Mouse (Mus musculus): Measurements from ENCODE around the gene Dlat. TPM values are rescaled to one million over a fixed set of nuclear protein-coding genes. Genes with fewer than 3 reads are reported as not detected.
A peak's percentile ranks its signal among the peaks of the same experiment; 100 is the strongest.

Gene Dlat
- polyA plus RNA-seq (2012; rRNA removed): 4.9 and 5.2 TPM in 2 replicates

DNA sequence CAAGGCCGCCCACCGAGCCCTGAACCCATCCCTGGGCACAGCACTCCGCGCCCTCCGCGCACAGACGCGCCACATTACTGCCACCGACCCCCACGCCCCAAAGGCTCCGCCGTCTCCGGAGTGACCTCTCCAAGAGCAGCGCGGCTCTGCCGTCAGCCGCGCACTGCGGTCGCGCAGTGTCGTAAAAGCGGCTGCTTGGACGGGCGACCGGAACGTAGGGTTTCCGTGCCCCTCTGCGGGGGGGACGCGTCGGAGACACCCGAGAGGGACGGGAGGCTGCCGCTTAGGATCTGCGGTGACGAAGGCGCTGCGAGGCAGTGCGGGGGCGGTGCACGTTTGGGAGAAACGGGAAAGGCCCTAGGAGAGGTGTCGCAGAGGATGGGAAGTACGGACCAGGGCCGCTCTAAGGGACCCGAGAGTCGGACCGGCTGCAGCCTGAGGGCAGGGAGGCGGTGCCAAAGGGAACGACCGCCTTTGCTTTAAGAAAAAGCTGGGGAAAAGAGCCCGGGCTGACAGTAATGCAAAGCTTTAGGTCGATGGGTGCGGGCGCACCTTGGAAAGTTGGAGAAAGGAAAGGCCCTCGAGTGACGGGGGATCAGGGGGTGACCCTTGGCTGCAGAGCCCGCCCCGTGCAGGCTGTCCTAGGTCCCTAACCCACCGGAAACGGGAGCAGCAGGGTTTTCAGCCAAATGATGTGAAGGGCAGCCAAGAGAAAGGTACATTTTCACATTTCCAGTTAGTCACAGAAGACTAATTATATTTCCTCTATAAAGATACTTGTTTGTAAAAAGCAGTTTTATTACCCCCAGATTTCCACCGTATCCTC lies at the start of gene Dlat:
Gene Dlat (minus strand): TSS at position 389 of the 826 bp plus-strand sequence.
- Histone ChIP-seq H3K4me3 (ENCODE audit: extremely low read depth, insufficient read depth, insufficient read length) (peak within 1 kb of the TSS; percentile 98), H3K27me3 (ENCODE audit: control insufficient read depth, insufficient read depth, low read length) (no peaks in the 10 kb centered on the region), H3K27ac (ENCODE audit: insufficient read depth, low read length) (peak within 1 kb of the TSS; percentile 65), H3K36me3 (ENCODE audit: control insufficient read depth, insufficient read depth, low read length) (peaks cover 3% of the 10 kb centered on the region; the same call in 1 of the 2 replicates), H3K4me1 (ENCODE audit: control insufficient read depth, insufficient read depth, insufficient read length) (peaks cover 6% of the 10 kb centered on the region)
- peak; percentile 49; the same call in 1 of the 2 replicates for TF ChIP-seq POLR2A (IDR thresholded peaks at IDR 0.05; ENCODE audit: low read depth, low read length)
- no peak for TF ChIP-seq CTCF (IDR thresholded peaks at IDR 0.05; ENCODE audit: extremely low read depth, insufficient read depth, insufficient read length, insufficient replicate concordance)
- WGBS: under 1% methylated on average over 63 of the region's 63 CpGs
- peak; percentile 52 to 84 for DNase-seq (ENCODE audit: low read depth in 1 of 2, low spot score in 2 of 2)

DNA sequence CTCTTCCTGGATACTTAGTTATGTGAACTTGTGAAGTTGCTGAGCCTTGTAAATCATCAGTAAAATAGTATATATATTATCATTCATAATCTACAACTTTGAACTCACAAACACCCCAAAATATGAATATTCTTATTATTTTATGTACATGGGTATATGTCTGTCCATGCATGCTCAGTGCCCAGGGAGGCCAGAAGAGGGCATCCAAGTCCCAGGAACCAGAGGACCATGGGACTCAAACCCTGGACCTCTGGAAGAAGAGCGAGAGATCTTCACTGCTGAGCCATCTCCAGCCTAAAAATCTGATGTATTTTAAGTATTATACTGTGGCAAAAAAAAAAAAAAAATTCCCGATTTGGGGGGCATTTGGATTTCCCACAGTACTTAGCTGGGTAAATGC lies 49.5 kb upstream of the Dlat start:
- no peak for DNase-seq (ENCODE audit: low read depth in 1 of 2, low spot score in 2 of 2)
- H3K27me3 ChIP-seq (ENCODE audit: control insufficient read depth, insufficient read depth, low read length): no peaks in the 10 kb centered on the region
- H3K4me3 ChIP-seq (ENCODE audit: extremely low read depth, insufficient read depth, insufficient read length): no peak overlapping the region
- WGBS: 44% methylated on average over 2 of the region's 2 CpGs
- TF ChIP-seq POLR2A (IDR thresholded peaks at IDR 0.05; ENCODE audit: low read depth, low read length) (no peak), CTCF (IDR thresholded peaks at IDR 0.05; ENCODE audit: extremely low read depth, insufficient read depth, insufficient read length, insufficient replicate concordance) (no peak)
- no peaks in the 10 kb centered on the region for H3K36me3 ChIP-seq (ENCODE audit: control insufficient read depth, insufficient read depth, low read length)
- H3K4me1 ChIP-seq (ENCODE audit: control insufficient read depth, insufficient read depth, insufficient read length): no peaks in the 10 kb centered on the region
- no peak overlapping the region for H3K27ac ChIP-seq (ENCODE audit: insufficient read depth, low read length)

DNA sequence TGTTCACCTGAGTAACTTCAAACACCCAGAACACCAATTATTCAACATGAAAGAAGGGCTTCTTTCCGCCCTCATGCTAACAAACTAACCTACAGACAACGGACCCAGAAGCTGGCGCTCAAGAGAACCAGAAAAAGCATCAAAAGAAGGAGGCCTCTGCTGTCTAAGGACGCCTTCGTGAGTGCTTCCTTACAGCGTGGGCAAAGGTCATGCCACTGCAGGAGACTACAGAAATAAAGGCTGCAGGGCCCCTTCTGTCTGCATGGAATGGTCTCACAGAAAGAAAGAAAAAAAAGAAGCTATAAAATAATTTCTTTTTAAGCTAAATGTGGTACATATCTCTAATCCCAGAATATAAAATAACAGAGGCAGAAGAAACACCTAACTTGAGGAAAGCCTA lies 45.3 kb upstream of the Dlat start:
- H3K4me3 ChIP-seq (ENCODE audit: extremely low read depth, insufficient read depth, insufficient read length): no peak overlapping the region
- DNase-seq (ENCODE audit: low read depth in 1 of 2, low spot score in 2 of 2): no peak
- no peaks in the 10 kb centered on the region for H3K4me1 ChIP-seq (ENCODE audit: control insufficient read depth, insufficient read depth, insufficient read length)
- WGBS: 88% methylated on average over 6 of the region's 6 CpGs
- TF ChIP-seq CTCF (IDR thresholded peaks at IDR 0.05; ENCODE audit: extremely low read depth, insufficient read depth, insufficient read length, insufficient replicate concordance): no peak
- TF ChIP-seq POLR2A (IDR thresholded peaks at IDR 0.05; ENCODE audit: low read depth, low read length): no peak
- H3K27me3 ChIP-seq (ENCODE audit: control insufficient read depth, insufficient read depth, low read length): peaks cover 2% of the 10 kb centered on the region; the same call in 1 of the 2 replicates
- H3K27ac ChIP-seq (ENCODE audit: insufficient read depth, low read length): no peak overlapping the region
- no peaks in the 10 kb centered on the region for H3K36me3 ChIP-seq (ENCODE audit: control insufficient read depth, insufficient read depth, low read length)

DNA sequence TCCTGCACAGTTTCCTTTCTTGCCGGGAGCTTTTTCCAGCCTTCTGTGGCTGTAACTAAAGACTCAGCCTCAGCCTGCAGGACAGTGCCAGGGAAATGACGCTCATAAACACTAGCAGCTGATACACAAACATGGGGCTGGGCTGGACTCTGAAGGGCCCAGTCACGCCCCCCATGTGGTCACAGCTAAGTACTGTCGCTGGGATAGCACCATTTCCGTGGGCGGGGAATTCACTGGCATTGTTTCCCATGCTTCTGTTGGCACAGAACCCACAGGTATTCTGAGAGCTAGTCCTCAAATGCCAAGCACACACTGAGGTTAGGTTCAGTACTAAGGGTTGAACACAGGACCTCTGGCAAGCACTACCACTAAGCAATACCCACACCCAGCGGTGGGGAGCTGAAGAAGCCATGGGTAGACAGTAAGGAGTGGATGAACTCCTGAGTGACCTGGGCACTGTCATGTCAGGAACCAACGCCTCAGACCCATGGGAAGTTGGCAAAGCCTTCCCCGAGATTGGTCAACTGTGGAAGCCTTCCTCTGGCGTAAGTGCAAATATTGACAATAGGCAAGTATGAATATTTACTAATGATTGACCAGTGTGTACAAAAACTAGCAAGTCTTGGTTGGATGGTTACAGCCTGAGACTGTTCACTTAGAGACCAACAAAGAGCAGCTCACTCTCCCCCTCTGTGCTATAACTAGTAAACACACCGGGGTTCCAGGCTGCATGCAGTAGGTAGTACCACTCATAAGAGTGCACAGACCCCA lies 41.5 kb upstream of the Dlat start:
- WGBS: 68% methylated on average over 11 of the region's 11 CpGs
- Histone ChIP-seq H3K4me1 (ENCODE audit: control insufficient read depth, insufficient read depth, insufficient read length) (peaks cover 11% of the 10 kb centered on the region), H3K4me3 (ENCODE audit: extremely low read depth, insufficient read depth, insufficient read length) (no peak overlapping the region), H3K36me3 (ENCODE audit: control insufficient read depth, insufficient read depth, low read length) (no peaks in the 10 kb centered on the region), H3K27ac (ENCODE audit: insufficient read depth, low read length) (no peak overlapping the region), H3K27me3 (ENCODE audit: control insufficient read depth, insufficient read depth, low read length) (peaks cover 9% of the 10 kb centered on the region)
- TF ChIP-seq CTCF (IDR thresholded peaks at IDR 0.05; ENCODE audit: extremely low read depth, insufficient read depth, insufficient read length, insufficient replicate concordance) (no peak), POLR2A (IDR thresholded peaks at IDR 0.05; ENCODE audit: low read depth, low read length) (no peak)
- no peak for DNase-seq (ENCODE audit: low read depth in 1 of 2, low spot score in 2 of 2)

DNA sequence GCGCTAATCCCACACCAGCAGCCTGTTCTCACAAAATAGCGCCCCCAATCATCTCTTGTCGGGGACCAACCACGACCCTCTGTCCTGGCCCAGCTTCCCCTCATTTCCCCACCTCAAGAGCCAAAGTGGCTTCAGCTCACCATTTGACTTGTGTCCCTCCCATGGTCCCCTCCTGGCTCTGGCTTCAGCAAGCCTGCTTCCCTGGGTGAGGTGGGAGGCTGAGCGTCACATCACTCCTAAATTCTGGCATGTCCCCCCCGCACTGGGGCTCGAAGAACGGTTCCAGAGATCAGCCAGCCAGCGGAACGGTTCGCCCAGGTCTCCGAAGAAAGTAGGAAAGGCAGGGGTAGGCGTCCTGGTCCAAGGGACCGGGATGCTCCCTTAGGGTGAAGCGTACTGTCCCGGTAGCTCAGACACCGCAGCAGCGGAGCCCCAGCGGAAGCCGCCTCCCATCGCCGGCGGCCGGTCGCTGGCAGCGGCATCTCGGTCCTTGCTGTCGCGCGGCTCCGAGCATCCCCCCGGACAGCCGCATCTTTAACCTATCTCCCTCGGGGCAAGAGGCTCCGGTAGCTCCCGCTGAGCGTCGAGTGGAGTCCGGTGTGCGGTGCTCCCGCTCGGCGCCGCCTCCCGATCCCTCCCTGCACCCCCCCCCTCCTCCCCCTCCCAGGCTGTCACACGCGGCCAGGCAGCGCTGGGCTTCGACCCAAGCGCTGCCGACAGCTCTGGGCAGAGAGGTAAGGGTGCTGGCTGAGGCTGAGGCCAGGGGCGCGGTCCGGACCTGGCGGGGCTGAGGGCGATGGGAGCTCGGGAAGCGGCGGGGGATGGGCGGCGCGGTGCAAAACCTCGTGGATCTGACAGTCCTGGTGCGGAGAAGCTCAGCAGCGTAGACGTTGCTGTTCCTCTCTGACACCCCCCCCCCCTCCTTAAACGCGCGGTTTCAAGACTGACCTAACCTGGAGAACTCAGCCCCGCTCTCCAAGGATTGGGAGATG lies 39.1 kb upstream of the Dlat start:
- DNase-seq (ENCODE audit: low read depth in 1 of 2, low spot score in 2 of 2): peak in 1 of 2 experiments; percentile 16
- TF ChIP-seq CTCF (IDR thresholded peaks at IDR 0.05; ENCODE audit: extremely low read depth, insufficient read depth, insufficient read length, insufficient replicate concordance) (no peak), POLR2A (IDR thresholded peaks at IDR 0.05; ENCODE audit: low read depth, low read length) (no peak)
- Histone ChIP-seq H3K4me1 (ENCODE audit: control insufficient read depth, insufficient read depth, insufficient read length) (peaks cover 11% of the 10 kb centered on the region), H3K36me3 (ENCODE audit: control insufficient read depth, insufficient read depth, low read length) (no peaks in the 10 kb centered on the region), H3K4me3 (ENCODE audit: extremely low read depth, insufficient read depth, insufficient read length) (peak overlapping the region; percentile 46; the same call in 1 of the 2 replicates), H3K27me3 (ENCODE audit: control insufficient read depth, insufficient read depth, low read length) (peaks cover 9% of the 10 kb centered on the region), H3K27ac (ENCODE audit: insufficient read depth, low read length) (no peak overlapping the region)
- WGBS: 1% methylated on average over 68 of the region's 70 CpGs

DNA sequence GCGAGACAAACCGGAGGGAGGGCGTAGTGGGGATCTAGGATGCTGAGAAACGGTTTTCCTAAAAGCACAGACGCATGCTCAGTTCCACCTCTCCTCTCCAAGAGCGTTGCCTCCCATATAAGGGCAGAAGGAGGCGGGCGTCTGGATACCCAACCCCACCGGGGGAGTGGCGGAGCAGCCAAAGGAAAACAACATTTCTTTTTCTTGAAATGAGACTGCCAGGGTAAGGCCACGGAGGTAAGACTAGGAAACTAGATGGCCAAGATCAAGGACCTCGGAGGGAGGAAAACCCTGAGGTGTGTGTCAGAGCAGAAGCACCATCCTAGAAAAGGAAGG lies 38.1 kb upstream of the Dlat start:
- Histone ChIP-seq H3K36me3 (ENCODE audit: control insufficient read depth, insufficient read depth, low read length) (no peaks in the 10 kb centered on the region), H3K4me1 (ENCODE audit: control insufficient read depth, insufficient read depth, insufficient read length) (peaks cover 11% of the 10 kb centered on the region), H3K27me3 (ENCODE audit: control insufficient read depth, insufficient read depth, low read length) (peaks cover 9% of the 10 kb centered on the region), H3K4me3 (ENCODE audit: extremely low read depth, insufficient read depth, insufficient read length) (no peak overlapping the region), H3K27ac (ENCODE audit: insufficient read depth, low read length) (no peak overlapping the region)
- WGBS: 3% methylated on average over 12 of the region's 12 CpGs
- TF ChIP-seq CTCF (IDR thresholded peaks at IDR 0.05; ENCODE audit: extremely low read depth, insufficient read depth, insufficient read length, insufficient replicate concordance): no peak
- TF ChIP-seq POLR2A (IDR thresholded peaks at IDR 0.05; ENCODE audit: low read depth, low read length): no peak
- DNase-seq (ENCODE audit: low read depth in 1 of 2, low spot score in 2 of 2): no peak
